In genomic region chr14:9811177-9811846, GRCm38 (mm10) we compare ENCODE assay signal across 15 mouse cellular contexts.
DNase-seq lines count a peak whose midpoint lies in the region; ATAC-seq and TF ChIP-seq lines count a peak whose summit lies in the region.
"Had no signal": no experiment of that assay in that cellular context is flagged by ENCODE, and none has a peak within 500 bp of the region (broad histone marks: within the 10 kb centered on the region; RNA-seq: fewer than 3 reads in every experiment).

No protein-coding gene starts in this region.

- H3K27ac ChIP-seq in hindbrain, embryonic 13.5 days, result peak overlapping the region; percentile 66; the same call in 1 of the 2 replicates
- H3K27ac ChIP-seq in hindbrain, embryonic 11.5 days (ENCODE audit: low read depth, low read length), result no peak overlapping the region
- peak overlapping the region; percentile 62 for H3K27ac ChIP-seq in midbrain, embryonic 15.5 days
- H3K27ac ChIP-seq in midbrain, embryonic 10.5 days (replicated peaks), result no peak overlapping the region
- H3K27ac ChIP-seq in hindbrain, postnatal 0 days, result no peak overlapping the region
- H3K27ac ChIP-seq in liver, embryonic 11.5 days (ENCODE audit: low read depth, low read length), result no peak overlapping the region
- H3K27ac ChIP-seq: liver, embryonic 13.5 days; stomach, embryonic 15.5 days had no signal

- ATAC-seq in hindbrain, embryonic 13.5 days (ENCODE audit: low FRiP score), result peak; percentile 59; the same call in 1 of the 2 replicates
- no peak for ATAC-seq in hindbrain, embryonic 11.5 days (ENCODE audit: low FRiP score)
- ATAC-seq in midbrain, embryonic 15.5 days (replicated peaks), result 0 out of 2 replicates have a peak, but pooled peaks have one; percentile 50
- ATAC-seq in hindbrain, postnatal 0 days, result 0 out of 2 replicates have a peak, but pooled peaks have one; percentile 35
- ATAC-seq in liver, embryonic 11.5 days (replicated peaks; ENCODE audit: low FRiP score), result no peak
- ATAC-seq: intestine, embryonic 16.5 days; lung, postnatal 0 days had no signal

- TF ChIP-seq CTCF in hindbrain, postnatal 0 days (IDR thresholded peaks at IDR 0.05; ENCODE audit: low read depth), result no peak

- DNase-seq in hindbrain, embryonic 11.5 days (ENCODE audit: low spot score), result no peak
- DNase-seq in midbrain, embryonic 10.5 days (ENCODE audit: low spot score), result no peak
- peak; percentile 44 for DNase-seq in hindbrain, postnatal 0 days (ENCODE audit: low spot score)
- DNase-seq in retina, postnatal 1 day, result peak; percentile 24
- DNase-seq in liver, embryonic 11.5 days (ENCODE audit: low spot score), result no peak
- no peak for DNase-seq in adrenal gland, adult 8-10 months
- DNase-seq: liver, embryonic 13.5 days; thymus, postnatal 25 days had no signal

- no peak overlapping the region for H3K4me3 ChIP-seq in hindbrain, embryonic 13.5 days
- no peak overlapping the region for H3K4me3 ChIP-seq in hindbrain, embryonic 11.5 days (ENCODE audit: low read depth, low read length)
- no peak overlapping the region for H3K4me3 ChIP-seq in midbrain, embryonic 15.5 days
- no peak overlapping the region for H3K4me3 ChIP-seq in midbrain, embryonic 10.5 days
- no peak overlapping the region for H3K4me3 ChIP-seq in hindbrain, postnatal 0 days (ENCODE audit: low read length)
- no peak overlapping the region for H3K4me3 ChIP-seq in liver, embryonic 11.5 days (ENCODE audit: low read depth, low read length)
- H3K4me3 ChIP-seq: erythroblast, embryonic 14.5 days; liver, embryonic 13.5 days; stomach, embryonic 15.5 days had no signal

- H3K4me2 ChIP-seq in hindbrain, embryonic 13.5 days, result peak overlapping the region; percentile 23; the same call in 1 of the 2 replicates
- no peak overlapping the region for H3K4me2 ChIP-seq in hindbrain, embryonic 11.5 days (replicated peaks; ENCODE audit: low read depth, low read length)
- H3K4me2 ChIP-seq in midbrain, embryonic 15.5 days, result no peak overlapping the region
- H3K4me2 ChIP-seq in hindbrain, postnatal 0 days (ENCODE audit: low read depth, low read length), result peak overlapping the region; percentile 19; the same call in 1 of the 2 replicates
- no peak overlapping the region for H3K4me2 ChIP-seq in liver, embryonic 11.5 days
- H3K4me2 ChIP-seq: liver, embryonic 13.5 days; stomach, embryonic 15.5 days had no signal

- no peaks in the 10 kb centered on the region for H3K27me3 ChIP-seq in hindbrain, embryonic 13.5 days
- H3K27me3 ChIP-seq in hindbrain, embryonic 11.5 days (ENCODE audit: control insufficient read depth, insufficient read depth, low read length), result no peaks in the 10 kb centered on the region
- H3K27me3 ChIP-seq in midbrain, embryonic 15.5 days (replicated peaks), result no peaks in the 10 kb centered on the region
- no peaks in the 10 kb centered on the region for H3K27me3 ChIP-seq in midbrain, embryonic 10.5 days (ENCODE audit: low read depth, poor library complexity, severe bottlenecking)
- no peaks in the 10 kb centered on the region for H3K27me3 ChIP-seq in hindbrain, postnatal 0 days (ENCODE audit: insufficient read depth, low read length)
- no peaks in the 10 kb centered on the region for H3K27me3 ChIP-seq in liver, embryonic 11.5 days (replicated peaks; ENCODE audit: control insufficient read depth, insufficient read depth, low read length)
- H3K27me3 ChIP-seq: liver, embryonic 13.5 days; stomach, embryonic 15.5 days had no signal

- H3K36me3 ChIP-seq in hindbrain, embryonic 13.5 days, result no peaks in the 10 kb centered on the region
- H3K36me3 ChIP-seq in hindbrain, embryonic 11.5 days (ENCODE audit: control insufficient read depth, insufficient read depth, low read length), result no peaks in the 10 kb centered on the region
- no peaks in the 10 kb centered on the region for H3K36me3 ChIP-seq in midbrain, embryonic 15.5 days (replicated peaks)
- no peaks in the 10 kb centered on the region for H3K36me3 ChIP-seq in midbrain, embryonic 10.5 days
- no peaks in the 10 kb centered on the region for H3K36me3 ChIP-seq in hindbrain, postnatal 0 days (ENCODE audit: insufficient read depth, low read length)
- no peaks in the 10 kb centered on the region for H3K36me3 ChIP-seq in liver, embryonic 11.5 days (ENCODE audit: control insufficient read depth, insufficient read depth, low read length)
- H3K36me3 ChIP-seq: G1E; liver, embryonic 13.5 days; stomach, embryonic 15.5 days had no signal

- WGBS in hindbrain, embryonic 13.5 days, result 47% methylated on average over 7 of the region's 7 CpGs
- 76% methylated on average over 7 of the region's 7 CpGs for WGBS in hindbrain, embryonic 11.5 days
- WGBS in midbrain, embryonic 15.5 days, result 60% methylated on average over 7 of the region's 7 CpGs
- 86% methylated on average over 7 of the region's 7 CpGs for WGBS in midbrain, embryonic 10.5 days
- WGBS in hindbrain, postnatal 0 days, result 37% methylated on average over 7 of the region's 7 CpGs
- WGBS in liver, embryonic 11.5 days, result 82% methylated on average over 7 of the region's 7 CpGs

- no peak overlapping the region for H3K9ac ChIP-seq in hindbrain, embryonic 13.5 days
- H3K9ac ChIP-seq in hindbrain, embryonic 11.5 days (ENCODE audit: low read depth, low read length), result no peak overlapping the region
- no peak overlapping the region for H3K9ac ChIP-seq in midbrain, embryonic 15.5 days
- H3K9ac ChIP-seq in hindbrain, postnatal 0 days (replicated peaks; ENCODE audit: low read length), result no peak overlapping the region
- H3K9ac ChIP-seq in liver, embryonic 11.5 days (ENCODE audit: low read depth, low read length), result no peak overlapping the region
- H3K9ac ChIP-seq: liver, embryonic 13.5 days; stomach, embryonic 15.5 days had no signal

- peaks cover 14% of the 10 kb centered on the region for H3K4me1 ChIP-seq in hindbrain, embryonic 13.5 days (replicated peaks)
- H3K4me1 ChIP-seq in hindbrain, embryonic 11.5 days (replicated peaks; ENCODE audit: control insufficient read depth, insufficient read depth, low read length), result no peaks in the 10 kb centered on the region
- peaks cover 8% of the 10 kb centered on the region for H3K4me1 ChIP-seq in midbrain, embryonic 15.5 days
- H3K4me1 ChIP-seq in midbrain, embryonic 10.5 days, result no peaks in the 10 kb centered on the region
- peaks cover 7% of the 10 kb centered on the region; the same call in 1 of the 2 replicates for H3K4me1 ChIP-seq in hindbrain, postnatal 0 days (ENCODE audit: insufficient read depth, low read length)
- no peaks in the 10 kb centered on the region for H3K4me1 ChIP-seq in liver, embryonic 11.5 days (replicated peaks; ENCODE audit: control insufficient read depth, insufficient read depth, low read length)
- H3K4me1 ChIP-seq: liver, embryonic 13.5 days; stomach, embryonic 15.5 days had no signal

- H3K9me3 ChIP-seq in hindbrain, embryonic 13.5 days, result no peaks in the 10 kb centered on the region
- H3K9me3 ChIP-seq in hindbrain, embryonic 11.5 days (ENCODE audit: control insufficient read depth, low read length), result no peaks in the 10 kb centered on the region
- no peaks in the 10 kb centered on the region for H3K9me3 ChIP-seq in midbrain, embryonic 15.5 days
- H3K9me3 ChIP-seq in midbrain, embryonic 10.5 days (replicated peaks), result no peaks in the 10 kb centered on the region
- H3K9me3 ChIP-seq in hindbrain, postnatal 0 days (ENCODE audit: low read length), result no peaks in the 10 kb centered on the region
- H3K9me3 ChIP-seq in liver, embryonic 11.5 days (ENCODE audit: control insufficient read depth, low read length), result no peaks in the 10 kb centered on the region
- H3K9me3 ChIP-seq: G1E; liver, embryonic 13.5 days; stomach, embryonic 15.5 days had no signal

Comparison
In these comparisons a context has a peak if more than half of its experiments do, and no peak if none do; other contexts are left out.
1. ATAC-seq: peak in hindbrain, embryonic 13.5 days (single experiment), midbrain, embryonic 15.5 days (single experiment) and hindbrain, postnatal 0 days (single experiment); none in hindbrain, embryonic 11.5 days (single experiment) and liver, embryonic 11.5 days (single experiment).
2. H3K27ac ChIP-seq: peak in hindbrain, embryonic 13.5 days (single experiment) and midbrain, embryonic 15.5 days (single experiment); none in hindbrain, embryonic 11.5 days (single experiment), midbrain, embryonic 10.5 days (single experiment), hindbrain, postnatal 0 days (single experiment) and liver, embryonic 11.5 days (single experiment).
3. H3K4me2 ChIP-seq: peak in hindbrain, embryonic 13.5 days (single experiment) and hindbrain, postnatal 0 days (single experiment); none in hindbrain, embryonic 11.5 days (single experiment), midbrain, embryonic 15.5 days (single experiment) and liver, embryonic 11.5 days (single experiment).
4. DNase-seq: peak in hindbrain, postnatal 0 days (single experiment) and retina, postnatal 1 day (single experiment); none in hindbrain, embryonic 11.5 days (single experiment), midbrain, embryonic 10.5 days (single experiment), liver, embryonic 11.5 days (single experiment) and adrenal gland, adult 8-10 months (single experiment).